Comparison of ENCODE assay signal across 9 mouse cellular contexts in the genomic region with DNA sequence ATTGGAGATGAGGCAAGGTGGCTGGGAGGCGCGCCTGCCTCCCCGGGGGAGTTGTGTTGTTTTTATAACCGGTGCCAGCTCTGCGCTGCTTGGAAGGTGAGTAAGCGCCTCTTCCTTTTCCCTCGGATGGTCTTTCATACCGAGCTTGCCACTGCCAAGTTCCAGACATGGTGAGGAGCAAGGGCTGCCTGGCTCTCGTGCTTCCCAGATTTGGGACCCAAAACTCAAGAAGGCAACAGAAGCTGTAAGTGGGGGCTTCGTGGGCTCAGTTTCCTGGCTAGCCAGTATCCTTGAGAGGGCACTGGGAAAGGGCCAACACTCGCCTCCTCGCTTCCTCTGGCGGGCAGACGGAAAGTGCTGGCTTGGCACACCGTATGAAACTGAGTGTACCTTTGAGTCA.
A peak's percentile ranks its signal among the peaks of the same experiment; 100 is the strongest.
DNase-seq lines count a peak whose midpoint lies in the region.
"Had no signal": no experiment of that assay in that cellular context is flagged by ENCODE, and none has a peak within 500 bp of the region (broad histone marks: within the 10 kb centered on the region; RNA-seq: fewer than 3 reads in every experiment).

No protein-coding gene starts in this region.

- intact Hi-C loops in gastrocnemius, postnatal 14 days (cut with DNase I; ENCODE audit: low total_unique reads): no loop called here

- peak; percentile 65 for DNase-seq in gastrocnemius, adult 18-20 months (ENCODE audit: low spot score)
- DNase-seq in gastrocnemius, postnatal 4 days (ENCODE audit: low spot score in 2 of 2): no peak
- peak; percentile 12 for DNase-seq in ZHBTc4 (ENCODE audit: low read depth, low spot score)
- DNase-seq in gastrocnemius, postnatal 14 days: peak; percentile 37
- DNase-seq in kidney, postnatal 14 days: peak; percentile 38
- peak; percentile 20 to 50 for DNase-seq in right cerebral cortex, adult 2 months (ENCODE audit: low spot score in 2 of 2)
- no peak for DNase-seq in thymus, postnatal 0 days (ENCODE audit: low spot score)
- no peak for DNase-seq in natural killer cell, adult 2 months (ENCODE audit: low spot score in 2 of 2)
- DNase-seq: lung, embryonic 14.5 days had no signal

Comparison
In these comparisons a context has a peak if more than half of its experiments do, and no peak if none do; other contexts are left out.
1. DNase-seq: peak in gastrocnemius, adult 18-20 months (single experiment), ZHBTc4 (single experiment), gastrocnemius, postnatal 14 days (single experiment), kidney, postnatal 14 days (single experiment) and right cerebral cortex, adult 2 months (2 of 2); none in gastrocnemius, postnatal 4 days (0 of 2), thymus, postnatal 0 days (single experiment) and natural killer cell, adult 2 months (0 of 2).